Mouse (Mus musculus) Patski (cell line): ENCODE data around the gene Gne. TPM values are rescaled to one million over a fixed set of nuclear protein-coding genes. Genes with fewer than 3 reads are reported as not detected.

ENCODE experiments used
- ATAC-seq: fragments of 100-300 bp; one replicate; pipeline ENCODE4 v1.8.0; 2021
- CTCF ChIA-PET: fragments of 350-600 bp; sonication (Branson Sonifier 250); formaldehyde crosslinking; loops from one replicate; lab custom pipeline; 2022; ENCODE audit warnings: inconsistent platforms; lab: Charles Lee
- POLR2A ChIA-PET: fragments of 350-600 bp; sonication (Branson Sonifier 250); formaldehyde crosslinking; loops from one replicate; lab custom pipeline; 2022; ENCODE audit warnings: antibody characterized with exemption, inconsistent platforms; lab: Charles Lee
- DNase-seq: peaks from one replicate; pipeline ENCODE4 v3.0.0-alpha.2; 2011; ENCODE audit warnings: low read depth, low spot score
- H3K27me3 ChIP-seq: fragments of 371-371 bp; one replicate; pipeline ENCODE4 v1.5.1; 2021
- CTCF ChIP-seq: fragments of 100-300 bp; IDR thresholded peaks from one replicate; pipeline ENCODE4 v1.5.1; 2021
- in situ Hi-C: fragments of 300-500 bp; cut with MboI; formaldehyde crosslinking; loops from 3 replicates; pipeline ENCODE4 v1.11.1; 2018; ENCODE audit warnings: low pct_unique_long_range_greater_than_20kb, mixed read lengths
- polyA plus RNA-seq: library from polyadenylated mRNA; unstranded; gene quantifications from one replicate; pipeline ENCODE4 v1.2.3, GENCODE M21; 2021

Gne gene
- 16.8 TPM for polyA plus RNA-seq

DNA sequence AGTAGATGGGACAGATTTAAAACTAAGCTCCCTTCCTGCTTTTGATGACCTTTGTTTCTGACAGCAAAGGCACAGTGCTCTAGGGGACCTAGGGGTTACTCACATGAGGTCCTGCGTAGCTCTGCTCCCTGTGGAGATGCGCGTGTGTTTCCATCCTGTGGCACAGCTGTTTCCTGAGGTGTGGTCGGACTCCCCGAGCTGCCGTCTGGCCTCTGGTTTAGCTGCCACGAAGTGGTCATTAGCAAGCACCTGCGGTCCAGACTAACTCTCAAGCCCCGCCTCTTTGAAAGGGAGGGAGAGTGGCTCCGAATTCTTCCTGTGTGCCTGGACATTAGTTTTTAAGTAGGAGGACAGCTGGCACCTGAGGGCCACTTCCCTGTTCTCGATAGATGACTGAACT lies at the start of gene Gne:
Gene Gne (minus strand): TSS at position 233 of the 400 bp plus-strand sequence.
- DNase-seq = no peak
- no peak for TF ChIP-seq CTCF
- peaks cover 4% of the 10 kb centered on the region for H3K27me3 ChIP-seq
- ChIA-PET CTCF (interaction anchor here (1.0 kb wide), 1 partner anchor 28 kb away, joined by 3 read pairs; no protein-coding TSS in a partner anchor), POLR2A (interaction anchor here (2.1 kb wide), 1 partner anchor 11 kb away, joined by 8 read pairs; no protein-coding TSS in a partner anchor)
- no peak for ATAC-seq
- in situ Hi-C loops = no loop called here

DNA sequence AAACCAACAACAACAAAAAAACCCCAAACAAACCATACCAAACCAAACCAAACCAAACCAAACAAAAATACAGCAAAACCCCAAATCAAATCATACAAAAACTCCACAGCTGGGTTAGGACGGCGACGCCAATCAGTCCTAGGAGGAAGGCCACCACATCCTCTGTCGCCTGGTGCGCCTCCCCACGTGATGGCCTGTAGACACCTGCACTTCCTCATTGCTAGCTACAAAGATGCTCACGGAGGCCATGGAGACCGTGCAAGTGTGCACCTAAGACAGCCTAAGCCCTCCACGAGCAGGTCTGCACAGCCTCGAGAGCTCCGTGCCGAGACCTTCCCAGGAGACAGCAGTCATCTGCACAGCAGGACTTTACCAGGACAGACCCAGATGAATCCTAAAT lies 42.8 kb upstream of the Gne start:
- POLR2A ChIA-PET = no interaction called here
- H3K27me3 ChIP-seq = no peaks in the 10 kb centered on the region
- no peak for TF ChIP-seq CTCF
- ATAC-seq (no peak), DNase-seq (no peak)
- CTCF ChIA-PET = no interaction called here
- in situ Hi-C loops = no loop called here

- POLR2A ChIA-PET = interaction anchor here (0.7 kb wide), 1 partner anchor 32 kb away, joined by 3 read pairs; no protein-coding TSS in a partner anchor
- H3K27me3 ChIP-seq = no peaks in the 10 kb centered on the region
- CTCF ChIA-PET = interaction anchor here (0.9 to 2.1 kb wide), 9 partner anchors 15 to 213 kb away, joined by 3 to 7 read pairs (median 5); no protein-coding TSS in a partner anchor
- in situ Hi-C loops = loop anchor here (5.0 kb wide), 2 partner anchors 47 to 212 kb away; no protein-coding TSS in a partner anchor
- DNase-seq (peak; percentile 6), ATAC-seq (no peak)
- no peak for TF ChIP-seq CTCF
Observed at GRCm38 (mm10) chr4:44119410-44120201, 35.6 kb upstream of the Gne start.

GRCm38 (mm10) chr4:44115046-44115445 lies 31.1 kb upstream of the Gne start:
- TF ChIP-seq CTCF = no peak
- no peaks in the 10 kb centered on the region for H3K27me3 ChIP-seq
- in situ Hi-C loops = loop anchor here (5.0 kb wide), 1 partner anchor 43 kb away; no protein-coding TSS in a partner anchor
- ATAC-seq = no peak
- no peak for DNase-seq
- ChIA-PET POLR2A (interaction anchor here (0.6 kb wide), 1 partner anchor 15 kb away, joined by 3 read pairs; no protein-coding TSS in a partner anchor), CTCF (no interaction called here)

- CTCF ChIA-PET = interaction anchor here (1.3 kb wide), 1 partner anchor 11 kb away, joined by 3 read pairs; no protein-coding TSS in a partner anchor
- in situ Hi-C loops = no loop called here
- DNase-seq (no peak), ATAC-seq (no peak)
- H3K27me3 ChIP-seq = no peaks in the 10 kb centered on the region
- POLR2A ChIA-PET = no interaction called here
- TF ChIP-seq CTCF = no peak
Observed at GRCm38 (mm10) chr4:44113393-44114138, 29.6 kb upstream of the Gne start.

DNA sequence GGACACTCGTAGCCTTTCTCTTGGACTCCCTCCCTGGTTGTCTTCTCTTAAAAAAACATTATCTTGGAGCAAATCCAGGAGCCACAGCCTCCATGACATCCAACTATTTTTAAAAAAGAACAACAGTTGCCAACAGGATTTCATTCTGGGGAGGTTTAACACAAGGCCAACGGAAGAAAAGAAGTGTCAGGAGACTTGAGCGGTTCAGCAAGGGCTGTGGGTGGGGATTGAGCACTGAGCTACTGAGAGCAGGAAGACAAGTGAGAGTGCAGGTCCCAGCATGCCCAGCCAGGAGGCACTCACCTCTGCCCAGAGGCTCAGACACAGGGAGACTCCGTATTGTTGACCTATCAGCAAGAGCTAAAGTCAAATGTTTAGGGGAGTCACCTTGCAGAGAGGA lies 28.8 kb upstream of the Gne start:
- ChIA-PET POLR2A (interaction anchor here (1.1 kb wide), 1 partner anchor 215 kb away, joined by 3 read pairs; no protein-coding TSS in a partner anchor), CTCF (interaction anchor here (1.3 kb wide), 1 partner anchor 12 kb away, joined by 3 read pairs; no protein-coding TSS in a partner anchor)
- ATAC-seq (no peak), DNase-seq (no peak)
- H3K27me3 ChIP-seq = no peaks in the 10 kb centered on the region
- in situ Hi-C loops = no loop called here
- TF ChIP-seq CTCF = no peak

DNA sequence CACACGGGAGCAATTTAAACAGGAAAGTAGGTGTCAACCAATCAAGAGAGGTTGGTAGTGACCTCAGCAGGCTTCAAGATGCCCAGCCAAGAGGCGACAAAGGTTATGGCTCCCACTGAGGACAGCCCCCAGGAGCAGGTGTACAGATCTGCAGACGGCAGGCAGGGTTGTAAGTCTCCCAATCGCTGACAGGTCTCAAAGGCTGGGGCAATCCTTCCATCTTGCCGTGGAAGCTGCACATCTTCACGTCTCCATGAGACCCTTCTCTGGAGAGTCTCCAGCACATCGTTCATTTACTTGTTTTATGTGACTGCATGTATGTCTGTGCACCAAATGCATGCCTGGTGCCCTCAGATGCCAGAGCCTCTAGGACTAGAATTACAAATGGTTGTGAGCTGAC lies 26.8 kb upstream of the Gne start:
- H3K27me3 ChIP-seq = no peaks in the 10 kb centered on the region
- in situ Hi-C loops = no loop called here
- ATAC-seq (no peak), DNase-seq (no peak)
- ChIA-PET POLR2A (no interaction called here), CTCF (interaction anchor here (1.3 kb wide), 1 partner anchor 27 kb away, joined by 3 read pairs; no protein-coding TSS in a partner anchor)
- TF ChIP-seq CTCF = no peak

DNA sequence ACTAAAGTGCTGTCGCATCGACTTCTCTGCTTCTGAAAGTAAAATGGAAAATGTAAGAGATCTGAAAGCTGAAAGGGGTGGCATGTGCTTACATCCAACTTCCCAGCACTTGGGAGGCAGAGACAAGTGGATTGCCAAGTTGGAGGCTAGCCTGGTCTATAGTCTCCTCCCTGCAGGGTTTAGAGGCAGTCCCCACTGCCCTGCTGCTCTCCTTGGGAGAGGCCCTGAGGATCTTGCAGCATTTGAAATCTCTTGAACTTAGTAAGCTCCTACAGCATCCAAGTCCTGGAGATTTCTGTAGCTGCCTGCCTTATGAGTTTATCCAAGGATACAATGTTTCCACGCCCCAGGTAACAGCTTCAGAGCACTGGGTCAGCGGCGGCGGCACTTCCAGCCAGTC lies 24.3 kb upstream of the Gne start:
- no peak for ATAC-seq
- ChIA-PET CTCF (interaction anchor here (1.4 kb wide), 1 partner anchor 17 kb away, joined by 4 read pairs; no protein-coding TSS in a partner anchor), POLR2A (no interaction called here)
- no peak for DNase-seq
- TF ChIP-seq CTCF = no peak
- in situ Hi-C loops = no loop called here
- no peaks in the 10 kb centered on the region for H3K27me3 ChIP-seq

GRCm38 (mm10) chr4:44107339-44107738 lies 23.4 kb upstream of the Gne start:
- ChIA-PET CTCF (no interaction called here), POLR2A (no interaction called here)
- TF ChIP-seq CTCF = no peak
- no peak for DNase-seq
- no peak for ATAC-seq
- in situ Hi-C loops = no loop called here
- H3K27me3 ChIP-seq = no peaks in the 10 kb centered on the region

GRCm38 (mm10) chr4:44106297-44106821 lies 22.4 kb upstream of the Gne start:
- H3K27me3 ChIP-seq = no peaks in the 10 kb centered on the region
- no peak for ATAC-seq
- no peak for TF ChIP-seq CTCF
- ChIA-PET CTCF (no interaction called here), POLR2A (no interaction called here)
- DNase-seq = no peak
- in situ Hi-C loops = no loop called here
